Mouse (Mus musculus): ENCODE data around the gene Dok3. TPM values are rescaled to one million over a fixed set of nuclear protein-coding genes. Genes with fewer than 3 reads are reported as not detected.

The Dok3 gene
- polyA plus RNA-seq, 1 experiment = 15.9 TPM

- DNase-seq (ENCODE audit: low read depth) = no peak
- TF ChIP-seq POLR2A (IDR thresholded peaks at IDR 0.05; ENCODE audit: borderline replicate concordance, extremely low read depth, insufficient read depth, insufficient read length, poor library complexity, severe bottlenecking) = no peak
- TF ChIP-seq CTCF (IDR thresholded peaks at IDR 0.05; ENCODE audit: borderline replicate concordance, extremely low read depth, insufficient read depth, insufficient read length) = peak; percentile 13; the same call in 1 of the 2 replicates
Measured at GRCm38 (mm10) chr13:55486029-55486794, 42.9 kb downstream of the Dok3 start.

- TF ChIP-seq CTCF (IDR thresholded peaks at IDR 0.05; ENCODE audit: borderline replicate concordance, extremely low read depth, insufficient read depth, insufficient read length) (no peak), POLR2A (IDR thresholded peaks at IDR 0.05; ENCODE audit: borderline replicate concordance, extremely low read depth, insufficient read depth, insufficient read length, poor library complexity, severe bottlenecking) (no peak)
- DNase-seq (ENCODE audit: low read depth) = peak; percentile 70
Measured at GRCm38 (mm10) chr13:55484520-55485088, 44.5 kb downstream of the Dok3 start.

- DNase-seq (ENCODE audit: low read depth) = peak; percentile 98
- TF ChIP-seq POLR2A (IDR thresholded peaks at IDR 0.05; ENCODE audit: borderline replicate concordance, extremely low read depth, insufficient read depth, insufficient read length, poor library complexity, severe bottlenecking) (no peak), CTCF (IDR thresholded peaks at IDR 0.05; ENCODE audit: borderline replicate concordance, extremely low read depth, insufficient read depth, insufficient read length) (no peak)
Measured at GRCm38 (mm10) chr13:55483593-55483992, 45.5 kb downstream of the Dok3 start.

- no peak for TF ChIP-seq CTCF (IDR thresholded peaks at IDR 0.05; ENCODE audit: borderline replicate concordance, extremely low read depth, insufficient read depth, insufficient read length)
- no peak for TF ChIP-seq POLR2A (IDR thresholded peaks at IDR 0.05; ENCODE audit: borderline replicate concordance, extremely low read depth, insufficient read depth, insufficient read length, poor library complexity, severe bottlenecking)
- no peak for DNase-seq (ENCODE audit: low read depth)
Measured at GRCm38 (mm10) chr13:55483071-55483470, 46.0 kb downstream of the Dok3 start.

- no peak for DNase-seq (ENCODE audit: low read depth)
- TF ChIP-seq CTCF (IDR thresholded peaks at IDR 0.05; ENCODE audit: borderline replicate concordance, extremely low read depth, insufficient read depth, insufficient read length) = peak; percentile 0; the same call in 1 of the 2 replicates
- no peak for TF ChIP-seq POLR2A (IDR thresholded peaks at IDR 0.05; ENCODE audit: borderline replicate concordance, extremely low read depth, insufficient read depth, insufficient read length, poor library complexity, severe bottlenecking)
Measured at GRCm38 (mm10) chr13:55482542-55482941, 46.6 kb downstream of the Dok3 start.

- DNase-seq (ENCODE audit: low read depth) = no peak
- TF ChIP-seq CTCF (IDR thresholded peaks at IDR 0.05; ENCODE audit: borderline replicate concordance, extremely low read depth, insufficient read depth, insufficient read length) (no peak), POLR2A (IDR thresholded peaks at IDR 0.05; ENCODE audit: borderline replicate concordance, extremely low read depth, insufficient read depth, insufficient read length, poor library complexity, severe bottlenecking) (no peak)
Measured at GRCm38 (mm10) chr13:55479929-55480328, 49.2 kb downstream of the Dok3 start.

- TF ChIP-seq POLR2A (IDR thresholded peaks at IDR 0.05; ENCODE audit: borderline replicate concordance, extremely low read depth, insufficient read depth, insufficient read length, poor library complexity, severe bottlenecking) (no peak), CTCF (IDR thresholded peaks at IDR 0.05; ENCODE audit: borderline replicate concordance, extremely low read depth, insufficient read depth, insufficient read length) (no peak)
- DNase-seq (ENCODE audit: low read depth) = no peak
Measured at GRCm38 (mm10) chr13:55479008-55479407, 50.1 kb downstream of the Dok3 start.

- no peak for DNase-seq (ENCODE audit: low read depth)
- TF ChIP-seq CTCF (IDR thresholded peaks at IDR 0.05; ENCODE audit: borderline replicate concordance, extremely low read depth, insufficient read depth, insufficient read length) = peak; percentile 62; the same call in 1 of the 2 replicates
- TF ChIP-seq POLR2A (IDR thresholded peaks at IDR 0.05; ENCODE audit: borderline replicate concordance, extremely low read depth, insufficient read depth, insufficient read length, poor library complexity, severe bottlenecking) = no peak
Measured at GRCm38 (mm10) chr13:55478036-55478435, 51.1 kb downstream of the Dok3 start.

- TF ChIP-seq POLR2A (IDR thresholded peaks at IDR 0.05; ENCODE audit: borderline replicate concordance, extremely low read depth, insufficient read depth, insufficient read length, poor library complexity, severe bottlenecking) (no peak), CTCF (IDR thresholded peaks at IDR 0.05; ENCODE audit: borderline replicate concordance, extremely low read depth, insufficient read depth, insufficient read length) (no peak)
- no peak for DNase-seq (ENCODE audit: low read depth)
Measured at GRCm38 (mm10) chr13:55477492-55477891, 51.6 kb downstream of the Dok3 start.

GRCm38 (mm10) chr13:55476256-55476655 lies 52.8 kb downstream of the Dok3 start:
- no peak for DNase-seq (ENCODE audit: low read depth)
- TF ChIP-seq CTCF (IDR thresholded peaks at IDR 0.05; ENCODE audit: borderline replicate concordance, extremely low read depth, insufficient read depth, insufficient read length) = no peak
- no peak for TF ChIP-seq POLR2A (IDR thresholded peaks at IDR 0.05; ENCODE audit: borderline replicate concordance, extremely low read depth, insufficient read depth, insufficient read length, poor library complexity, severe bottlenecking)

- TF ChIP-seq POLR2A (IDR thresholded peaks at IDR 0.05; ENCODE audit: borderline replicate concordance, extremely low read depth, insufficient read depth, insufficient read length, poor library complexity, severe bottlenecking) = no peak
- no peak for TF ChIP-seq CTCF (IDR thresholded peaks at IDR 0.05; ENCODE audit: borderline replicate concordance, extremely low read depth, insufficient read depth, insufficient read length)
- no peak for DNase-seq (ENCODE audit: low read depth)
Measured at GRCm38 (mm10) chr13:55475750-55476149, 53.3 kb downstream of the Dok3 start.

Measured in brain, embryonic 14.5 days (tissue).